Mouse (Mus musculus): Measurements from ENCODE around the gene Gm9913. TPM values are rescaled to one million over a fixed set of nuclear protein-coding genes. Genes with fewer than 3 reads are reported as not detected.

The Gm9913 gene
- total RNA-seq (2021) = under 1 TPM; 0.14 to 0.17 TPM

DNA sequence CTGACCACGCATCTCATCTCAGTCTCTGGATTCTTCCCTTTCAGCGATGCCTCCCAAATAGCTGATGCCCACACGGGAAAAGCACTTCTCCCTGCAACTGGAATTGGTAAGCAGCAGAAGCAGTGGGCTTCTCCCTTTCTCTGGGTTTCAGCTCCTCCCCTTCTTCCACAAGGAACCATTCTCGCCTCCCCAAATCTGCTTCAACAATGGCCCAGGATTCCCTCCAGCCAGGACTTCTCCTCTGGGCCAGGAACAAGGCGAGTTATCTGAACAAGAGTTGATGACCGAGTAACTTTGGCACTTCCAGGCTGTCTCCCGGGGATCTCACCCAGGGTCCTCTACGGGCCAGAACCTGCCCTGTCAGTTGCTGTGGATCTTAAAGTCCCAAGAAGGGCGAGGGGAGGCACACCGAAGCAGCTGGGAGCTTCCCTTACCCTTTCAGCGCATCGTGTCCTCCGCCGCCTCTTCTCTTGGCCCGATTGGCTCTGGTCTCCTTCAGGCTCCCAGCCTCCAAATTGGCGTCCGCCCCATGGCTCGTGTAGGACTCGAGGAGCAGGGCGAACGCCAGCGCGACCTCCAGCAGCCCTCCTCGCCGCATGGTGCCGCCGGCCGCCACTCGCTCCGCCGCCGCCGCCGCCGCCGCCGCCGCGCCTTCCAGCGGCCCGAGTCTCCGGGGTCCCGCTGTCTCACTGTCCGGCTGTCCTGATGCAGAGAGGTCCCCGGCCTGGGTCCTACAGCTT lies at the start of gene Gm9913:
TSS of gene Gm9913 (plus strand) at position 84 of the 740 bp plus-strand sequence.
- DNase-seq (ENCODE audit: low spot score in 2 of 2) = peak; percentile 33 to 35
- intact Hi-C loops (cut with DNase I) = no loop called here

DNA sequence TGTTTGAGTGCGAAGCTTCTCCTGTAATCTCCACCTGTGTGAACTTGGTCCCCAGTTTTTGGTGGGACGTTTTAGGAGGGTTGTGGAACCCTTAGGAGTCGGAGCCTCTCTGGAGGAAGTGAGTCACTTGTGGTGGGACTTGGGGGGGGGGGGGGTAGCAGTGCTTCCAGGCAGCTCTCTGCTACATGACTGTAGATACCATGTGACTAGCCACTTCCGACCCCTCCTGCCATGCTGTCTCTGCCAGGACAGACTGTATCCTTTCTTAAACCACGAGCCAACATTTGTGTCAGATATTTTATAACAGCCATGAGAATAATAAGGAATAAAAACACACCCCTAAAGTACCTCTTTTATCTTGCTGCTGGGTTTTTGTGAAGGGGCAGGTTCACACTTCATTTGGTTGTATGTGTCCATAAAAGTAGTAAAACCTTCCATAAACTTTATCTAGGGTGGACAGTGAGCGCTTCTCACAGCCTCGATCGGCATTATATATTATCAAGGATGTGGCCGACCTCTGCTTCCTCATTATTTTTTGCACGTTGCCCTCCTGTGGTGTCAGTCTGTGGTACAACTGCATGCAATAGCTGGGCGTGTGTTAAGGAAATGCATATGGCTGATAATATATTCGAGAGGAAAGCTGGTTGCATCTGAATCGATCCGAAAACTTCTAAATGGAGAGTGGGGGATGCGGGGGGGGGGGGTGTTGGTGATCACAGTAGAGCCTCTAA lies 48.7 kb upstream of the Gm9913 start:
- intact Hi-C loops (cut with DNase I) = no loop called here
- DNase-seq (ENCODE audit: low spot score in 2 of 2) = no peak

DNA sequence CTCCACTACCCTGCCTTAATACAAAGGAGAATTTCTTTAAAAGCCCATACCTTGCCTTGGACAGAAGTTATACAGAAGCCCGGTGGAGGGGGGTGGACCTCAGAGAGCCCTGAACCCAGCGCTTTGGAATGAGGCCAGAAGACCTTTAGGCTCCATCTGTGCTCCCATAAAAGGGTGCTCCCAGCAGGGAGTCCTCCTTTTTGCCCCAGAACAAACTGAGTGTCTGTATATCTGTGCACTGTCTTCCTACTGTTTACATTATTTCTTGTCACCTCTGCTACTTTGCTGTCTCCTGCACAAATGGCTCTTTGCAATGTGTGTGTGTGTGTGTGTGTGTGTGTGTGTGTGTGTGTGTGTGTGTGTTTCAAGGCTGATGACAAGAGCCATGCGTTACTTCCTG lies 45.8 kb upstream of the Gm9913 start:
- intact Hi-C loops (cut with DNase I) = no loop called here
- DNase-seq (ENCODE audit: low spot score in 2 of 2) = no peak

DNA sequence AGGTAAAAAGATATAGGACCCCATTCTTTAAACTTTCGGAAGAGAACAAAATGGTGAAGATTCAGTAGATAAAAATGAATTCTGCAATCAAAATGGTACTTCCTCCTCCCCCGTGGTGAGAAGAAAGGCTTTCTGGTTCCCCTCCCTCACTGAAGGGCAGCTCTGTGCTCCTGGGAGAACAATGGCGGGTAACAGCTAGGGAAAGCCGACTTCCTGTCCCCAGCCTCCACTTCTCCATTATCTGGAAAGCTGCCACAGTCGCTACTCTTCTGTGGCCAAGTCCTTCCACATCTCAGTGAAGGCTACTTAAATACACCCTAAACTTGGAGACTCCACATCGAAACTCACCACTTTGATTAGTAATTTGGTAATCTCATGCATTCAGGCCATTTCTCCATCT lies 40.9 kb upstream of the Gm9913 start:
- DNase-seq (ENCODE audit: low spot score in 2 of 2) = no peak

DNA sequence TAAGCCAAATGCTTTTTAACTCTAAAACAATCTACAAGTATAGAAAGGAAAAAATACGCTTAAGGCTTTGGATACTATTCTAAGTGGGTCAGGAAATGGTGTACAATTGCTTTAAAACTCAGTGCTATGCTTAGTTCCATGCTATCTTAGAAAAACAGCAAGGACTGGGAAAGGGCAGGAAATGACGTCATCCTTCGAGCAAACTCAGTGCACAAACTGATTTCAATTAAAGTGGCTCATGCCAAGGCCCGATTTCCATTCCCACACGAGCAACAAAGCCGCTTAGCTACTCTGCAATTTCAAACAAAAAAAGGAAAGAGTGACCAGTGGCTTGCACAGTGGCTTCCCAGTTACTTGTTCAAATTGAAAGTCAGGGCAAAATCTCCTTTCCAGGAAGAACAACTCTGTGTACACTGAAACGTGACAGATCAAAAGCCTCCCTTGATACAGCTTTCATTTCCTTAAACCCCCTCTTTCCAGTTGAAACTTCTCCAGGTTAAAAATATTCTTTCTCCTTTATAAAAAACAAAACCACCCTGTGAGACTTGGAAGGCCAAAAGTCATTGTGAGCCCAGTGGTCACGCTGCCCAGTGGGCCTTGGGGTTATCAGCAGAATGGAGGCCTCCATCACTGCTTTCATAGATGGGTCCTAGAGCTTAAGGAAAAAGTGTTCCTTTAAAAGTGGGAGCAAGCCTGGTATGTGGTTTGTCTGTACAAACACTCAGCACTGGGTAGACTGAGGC lies 34.2 kb upstream of the Gm9913 start:
- peak in 1 of 2 experiments; percentile 17 for DNase-seq (ENCODE audit: low spot score in 2 of 2)
- intact Hi-C loops (cut with DNase I) = no loop called here

More for the DNA sequence above, 40.9 kb upstream of the Gm9913 start:
- intact Hi-C loops (cut with DNase I) = no loop called here

DNA sequence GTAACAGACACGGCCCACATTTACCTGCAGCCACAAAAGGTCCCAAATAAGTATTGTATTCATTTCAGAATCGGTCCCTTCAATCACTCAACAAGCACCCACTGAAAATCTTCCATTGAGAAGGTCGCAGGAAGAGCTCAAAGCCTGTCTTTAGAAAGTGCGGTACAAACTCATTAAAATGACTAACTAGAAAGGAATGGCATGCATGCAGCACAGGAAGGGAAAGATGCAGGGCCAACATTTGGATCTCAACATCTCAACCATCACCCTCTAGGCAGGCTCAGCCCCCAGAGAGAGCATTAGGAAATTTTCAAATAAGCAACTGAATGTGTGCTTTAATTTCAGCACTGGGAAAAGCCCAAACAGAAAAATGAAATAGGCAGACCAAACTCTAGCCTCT lies 33.2 kb upstream of the Gm9913 start:
- no peak for DNase-seq (ENCODE audit: low spot score in 2 of 2)
- intact Hi-C loops (cut with DNase I) = no loop called here

DNA sequence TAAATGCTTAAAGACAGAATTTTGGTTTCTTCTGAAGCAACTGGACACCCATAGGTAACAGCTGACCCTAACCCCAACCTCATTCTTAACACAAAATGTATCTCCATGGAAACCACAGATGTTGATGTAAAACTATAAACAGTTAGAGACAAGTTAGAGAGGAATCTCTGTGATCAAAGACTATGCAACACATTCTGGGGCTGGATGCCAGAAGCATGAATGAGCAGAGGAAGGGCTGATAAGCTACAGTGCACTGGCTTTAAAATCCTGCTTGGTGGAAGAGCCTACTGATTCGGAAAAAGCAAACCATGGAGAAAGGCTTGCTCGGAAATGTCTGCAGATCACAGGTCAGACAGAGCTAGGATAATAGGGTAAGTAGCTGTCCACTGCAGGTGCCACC lies 31.7 kb upstream of the Gm9913 start:
- no peak for DNase-seq (ENCODE audit: low spot score in 2 of 2)
- intact Hi-C loops (cut with DNase I) = no loop called here

DNA sequence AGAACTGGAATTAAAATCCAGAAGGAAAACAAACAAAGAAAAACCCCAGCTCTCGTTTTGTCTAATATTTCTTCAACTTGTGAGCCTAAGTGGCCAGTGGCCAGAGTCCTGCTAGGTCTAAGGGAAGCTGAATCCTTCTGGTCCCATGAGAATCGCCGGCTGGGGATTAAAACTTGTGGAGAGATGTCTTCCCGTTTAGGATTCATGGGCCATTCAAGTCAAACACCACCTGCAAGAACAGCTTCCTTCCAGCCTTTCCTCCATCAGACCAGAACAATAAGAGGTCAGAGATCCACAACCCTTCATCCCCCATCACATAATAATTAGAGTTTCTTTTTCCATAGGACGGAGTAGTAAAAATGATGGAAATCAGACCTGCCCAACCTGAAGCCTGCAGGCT lies 30.2 kb upstream of the Gm9913 start:
- intact Hi-C loops (cut with DNase I) = no loop called here
- DNase-seq (ENCODE audit: low spot score in 2 of 2) = no peak

DNA sequence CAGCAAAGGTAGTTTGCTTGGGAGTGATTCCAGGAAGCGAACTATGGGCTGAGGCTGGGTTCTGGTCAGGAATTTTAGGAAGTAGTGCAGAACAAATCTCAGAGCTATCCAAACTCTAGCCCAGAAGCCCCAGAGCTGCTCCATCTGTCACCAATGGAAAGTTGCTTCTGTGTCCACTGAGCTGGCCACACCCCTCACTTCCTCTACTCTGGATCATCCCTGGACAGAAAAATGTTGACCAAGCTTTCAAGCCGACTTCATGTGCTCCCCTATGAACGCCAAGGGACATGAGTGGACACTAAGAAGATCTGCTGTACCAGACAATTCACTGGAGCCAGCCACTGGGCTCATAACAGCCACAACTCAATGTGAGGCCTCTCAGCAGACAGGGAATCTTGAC lies 28.7 kb upstream of the Gm9913 start:
- intact Hi-C loops (cut with DNase I) = no loop called here
- DNase-seq (ENCODE audit: low spot score in 2 of 2) = no peak

DNA sequence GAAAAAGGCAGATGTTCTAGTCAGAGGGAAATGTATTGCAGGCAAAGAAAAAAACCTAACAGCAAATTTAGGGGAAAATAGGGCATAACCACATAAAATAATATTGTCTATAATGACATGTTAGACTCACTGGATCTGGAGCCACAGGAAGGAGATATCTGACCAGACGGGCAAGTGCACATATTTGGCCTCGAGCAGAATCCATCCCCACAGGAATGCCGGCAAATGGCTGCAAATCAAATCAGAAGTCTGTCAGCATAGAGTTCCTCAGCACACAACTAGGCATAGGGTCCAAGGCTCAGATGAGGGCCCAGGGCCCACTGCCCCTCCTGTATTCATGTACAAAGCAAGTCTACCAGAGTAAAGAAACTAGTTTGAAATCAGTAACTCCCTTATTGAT lies 27.5 kb upstream of the Gm9913 start:
- DNase-seq (ENCODE audit: low spot score in 2 of 2) = no peak
- intact Hi-C loops (cut with DNase I) = no loop called here

DNA sequence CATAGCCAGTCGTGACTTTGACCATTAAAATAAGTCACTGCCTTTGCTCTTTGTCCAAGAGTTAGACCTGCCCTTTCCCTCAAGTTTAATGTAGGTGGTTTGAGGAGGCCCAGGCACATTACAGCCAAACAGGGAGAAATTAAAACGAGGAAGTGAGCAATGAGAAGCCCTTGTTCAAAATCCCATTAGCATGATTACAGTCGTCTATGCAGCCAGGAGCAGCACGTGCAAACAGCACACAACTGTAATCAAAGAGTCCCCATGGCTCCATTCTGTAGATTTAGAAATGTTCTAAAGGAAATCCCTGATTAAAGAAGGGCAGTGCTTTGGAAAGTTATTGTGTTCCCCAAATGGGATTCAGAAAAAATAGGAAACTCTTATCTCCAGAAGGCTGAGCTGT lies 26.2 kb upstream of the Gm9913 start:
- no peak for DNase-seq (ENCODE audit: low spot score in 2 of 2)
- intact Hi-C loops (cut with DNase I) = no loop called here

DNA sequence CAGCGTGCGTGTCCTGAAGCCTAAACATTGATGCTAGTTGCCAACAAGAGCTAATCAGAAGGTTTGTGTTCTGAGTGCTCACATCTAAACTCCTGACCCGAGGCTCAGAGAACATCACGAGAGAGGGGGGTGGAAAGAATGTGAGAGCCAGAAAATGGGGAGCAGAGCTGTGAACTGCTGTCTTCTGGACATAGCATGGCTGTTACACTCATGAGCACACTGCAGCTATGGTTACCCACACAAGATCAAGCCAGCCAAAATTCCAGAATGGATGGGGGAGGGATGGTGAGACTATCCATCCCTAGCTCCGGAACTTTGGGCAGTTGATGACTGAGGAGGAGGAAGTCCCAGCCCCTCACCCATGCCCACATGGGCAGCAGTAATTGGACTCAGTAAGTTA lies 24.8 kb upstream of the Gm9913 start:
- intact Hi-C loops (cut with DNase I) = no loop called here

DNA sequence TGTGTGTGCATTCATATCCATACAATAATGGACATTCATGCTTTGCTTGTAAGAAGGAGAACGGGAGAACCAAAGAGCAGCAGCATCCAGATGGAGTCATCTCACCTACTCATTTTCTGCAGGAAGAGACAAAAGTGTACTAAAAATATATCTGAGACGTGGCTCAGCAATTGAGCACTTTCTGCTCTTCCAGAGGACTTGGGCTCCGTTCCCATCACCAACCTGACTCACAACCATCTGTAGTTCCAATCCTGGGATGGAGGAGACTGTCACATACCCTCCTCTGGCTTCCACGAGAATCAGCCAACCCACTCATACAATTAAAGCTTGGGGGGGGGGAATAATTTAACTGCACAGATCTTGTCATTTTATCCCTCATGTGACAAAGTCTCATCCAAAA lies 23.8 kb upstream of the Gm9913 start:
- peak; percentile 66 to 83 for DNase-seq (ENCODE audit: low spot score in 2 of 2)
- intact Hi-C loops (cut with DNase I) = no loop called here

More for the DNA sequence above, 24.8 kb upstream of the Gm9913 start:
- no peak for DNase-seq (ENCODE audit: low spot score in 2 of 2)

DNA sequence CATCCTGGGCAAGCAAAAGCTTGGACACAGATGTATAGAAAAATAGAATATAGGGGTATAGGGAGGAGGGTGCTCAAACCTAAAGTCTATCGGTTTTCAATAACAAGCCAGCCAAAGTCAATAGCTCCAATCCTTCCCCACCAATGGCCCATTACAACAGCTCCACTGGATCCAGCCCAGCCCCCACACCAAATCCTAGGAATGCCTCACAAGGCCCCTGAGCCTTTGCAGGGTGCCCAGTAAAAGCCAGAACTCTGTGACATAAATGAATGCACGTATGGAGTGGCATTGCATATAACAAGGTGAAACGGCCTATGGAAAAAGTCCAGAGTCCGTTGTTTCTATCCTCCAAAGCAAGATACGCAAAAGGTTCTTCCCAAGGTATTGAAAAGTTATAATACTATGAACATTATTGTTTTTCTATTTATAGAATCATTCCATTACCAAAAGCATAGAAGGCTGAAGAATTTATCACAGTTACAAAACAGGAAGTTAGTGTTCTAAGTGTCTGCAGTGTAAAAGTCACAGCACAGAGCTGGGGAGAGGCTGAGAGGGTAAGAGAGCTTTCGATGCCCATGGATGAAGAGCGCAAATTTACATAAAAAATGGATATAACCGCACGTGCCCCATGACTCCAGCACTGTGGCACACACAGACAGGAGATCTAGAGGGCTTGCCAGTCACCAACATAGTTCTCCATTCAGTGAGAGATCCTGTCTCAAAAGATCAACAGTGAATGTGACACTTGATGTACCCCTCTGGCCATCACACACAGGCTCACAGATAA lies 23.2 kb upstream of the Gm9913 start:
- intact Hi-C loops (cut with DNase I) = no loop called here
- no peak for DNase-seq (ENCODE audit: low spot score in 2 of 2)

DNA sequence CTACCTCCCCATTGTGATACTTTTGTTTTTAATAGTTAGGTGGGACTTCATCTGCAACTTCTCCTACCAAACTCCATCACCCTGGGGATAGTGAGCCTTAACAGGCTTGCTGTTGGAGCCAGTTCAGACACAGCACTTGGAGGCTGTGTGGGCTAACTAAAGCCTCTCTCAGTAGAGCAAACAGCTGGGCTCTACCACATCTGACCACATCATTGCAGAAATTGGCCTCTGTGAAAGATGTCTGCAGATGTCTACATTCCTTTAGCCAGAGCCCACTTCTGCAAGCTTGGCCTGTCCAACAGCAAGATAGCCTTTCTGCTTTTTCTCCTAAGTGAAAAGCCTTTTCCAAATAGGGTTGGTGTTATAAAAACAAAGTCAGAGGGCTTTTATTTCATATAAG lies 20.7 kb upstream of the Gm9913 start:
- intact Hi-C loops (cut with DNase I) = no loop called here

DNA sequence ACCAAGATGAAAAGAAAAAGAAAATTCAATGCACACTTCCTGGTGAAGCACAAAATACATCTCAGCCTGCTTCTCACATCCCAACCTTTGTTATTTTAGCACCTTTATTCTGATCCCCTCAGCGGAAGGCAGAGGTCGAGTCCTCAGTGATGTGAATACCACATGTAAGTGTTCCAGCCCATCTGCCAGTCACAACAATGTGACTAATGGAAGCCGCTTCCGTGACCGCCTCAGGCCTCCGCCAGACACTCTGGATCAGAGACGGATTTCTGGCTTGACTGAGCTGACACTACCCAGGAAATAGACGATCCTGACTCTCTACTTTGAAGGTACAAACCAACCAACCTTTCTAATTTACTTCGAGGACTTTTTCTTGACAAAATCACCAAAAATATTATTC lies 20.0 kb upstream of the Gm9913 start:
- intact Hi-C loops (cut with DNase I) = no loop called here
- DNase-seq (ENCODE audit: low spot score in 2 of 2) = no peak

More for the DNA sequence above, 20.7 kb upstream of the Gm9913 start:
- DNase-seq (ENCODE audit: low spot score in 2 of 2) = no peak

DNA sequence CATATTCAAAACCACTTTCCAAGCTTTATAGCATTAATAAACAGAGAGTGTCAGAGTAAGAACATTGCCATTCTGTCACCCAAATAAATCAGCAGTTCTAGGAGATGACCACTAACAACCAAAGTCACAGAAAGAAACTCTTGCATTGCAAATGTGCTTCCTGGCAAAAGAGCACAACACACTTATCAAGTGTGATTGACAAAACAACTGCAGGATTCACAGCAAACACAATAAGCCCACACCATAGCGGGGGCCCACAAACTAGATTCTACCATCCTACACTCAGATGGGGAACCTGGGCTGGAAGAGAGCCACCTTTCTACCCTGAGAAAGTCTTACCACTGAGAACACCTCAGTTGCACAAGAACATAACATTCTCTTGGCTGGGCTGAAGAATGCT lies 14.9 kb upstream of the Gm9913 start:
- DNase-seq (ENCODE audit: low spot score in 2 of 2) = no peak
- intact Hi-C loops (cut with DNase I) = no loop called here

DNA sequence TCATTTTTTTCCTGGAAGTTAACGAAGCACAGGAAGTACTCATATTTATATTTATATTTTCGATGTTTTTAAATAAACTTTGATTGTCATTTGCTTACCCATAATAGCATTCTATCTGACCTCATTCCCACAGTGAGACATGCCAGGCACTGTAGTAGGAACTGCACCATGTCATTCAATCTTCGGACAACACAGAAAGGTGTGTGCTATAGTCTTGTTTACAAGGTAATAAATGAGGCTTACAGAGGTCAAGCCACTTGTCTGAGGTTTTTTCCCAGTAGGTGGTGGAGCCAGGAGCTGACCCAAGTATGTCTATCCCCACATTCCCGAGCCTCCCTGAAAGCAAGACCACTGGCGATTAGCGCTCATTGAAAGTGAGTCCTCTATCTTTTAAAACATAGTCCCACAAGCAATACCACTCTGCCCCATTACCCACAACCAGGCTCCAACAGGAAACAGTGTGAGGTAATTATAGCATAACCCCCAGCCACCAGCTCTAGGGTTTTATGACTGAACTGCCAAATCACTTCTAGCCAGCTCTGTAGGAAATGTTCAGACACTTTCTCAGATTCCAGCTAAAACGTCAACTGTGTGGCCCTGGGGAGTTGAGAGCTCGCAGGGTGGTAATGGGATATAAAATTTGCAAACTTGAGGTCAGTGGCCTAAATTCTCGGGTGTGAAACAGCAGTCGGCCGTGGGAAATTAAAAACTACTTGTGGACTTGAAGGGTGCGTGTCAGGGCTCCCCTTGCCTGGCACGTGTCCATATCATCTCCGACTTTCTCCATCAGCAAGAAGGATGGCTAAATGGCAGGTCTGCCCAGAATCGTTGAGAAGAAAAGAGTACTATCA lies 12.6 kb upstream of the Gm9913 start:
- no peak for DNase-seq (ENCODE audit: low spot score in 2 of 2)
- intact Hi-C loops (cut with DNase I) = no loop called here

DNA sequence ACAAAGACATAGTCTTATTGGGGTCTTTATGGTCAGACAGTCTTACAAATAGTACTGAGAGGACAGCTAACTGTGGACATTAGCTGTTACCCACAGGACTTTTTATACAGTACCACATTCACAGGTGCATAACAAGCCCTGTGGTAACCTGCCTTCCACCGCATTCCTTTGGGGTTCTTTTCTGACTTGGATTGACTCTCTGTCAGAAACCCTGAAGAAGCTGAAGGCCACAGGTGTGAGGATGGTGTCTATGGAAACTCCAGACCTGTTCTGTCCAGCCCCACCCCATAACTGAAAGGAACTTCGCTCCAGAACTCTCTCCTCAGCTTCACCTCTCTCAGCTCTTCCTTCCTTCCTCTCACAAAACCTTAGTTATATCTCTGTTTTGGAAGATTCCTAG lies 10.6 kb upstream of the Gm9913 start:
- intact Hi-C loops (cut with DNase I) = no loop called here
- no peak for DNase-seq (ENCODE audit: low spot score in 2 of 2)

Data from left cerebral cortex, postnatal 36 days (tissue).